Mouse (Mus musculus): ENCODE results near the gene Ror1. TPM values are rescaled to one million over a fixed set of nuclear protein-coding genes. Genes with fewer than 3 reads are reported as not detected.

Ror1 gene
- polyA plus RNA-seq, 1 experiment from 2014 or later, result 13.0 TPM

GRCm38 (mm10) chr4:100244701-100245100 is 149.1 kb downstream of the Ror1 start:
- 75% methylated on average over 6 of the region's 6 CpGs for WGBS
- ATAC-seq (ENCODE audit: insufficient number of reproducible peaks, insufficient read depth, low FRiP score, low read depth), result no peak
- no peak overlapping the region for H3K4me2 ChIP-seq (replicated peaks; ENCODE audit: low read depth, low read length)

GRCm38 (mm10) chr4:100247826-100248225 is 152.2 kb downstream of the Ror1 start:
- ATAC-seq (ENCODE audit: insufficient number of reproducible peaks, insufficient read depth, low FRiP score, low read depth), result no peak
- Histone ChIP-seq H3K9ac (replicated peaks; ENCODE audit: low read depth, low read length) (no peak overlapping the region), H3K4me3 (ENCODE audit: low read depth, low read length) (no peak overlapping the region), H3K27ac (ENCODE audit: low read length) (no peak overlapping the region), H3K27me3 (ENCODE audit: control insufficient read depth, insufficient read depth, low read length) (no peaks in the 10 kb centered on the region), H3K9me3 (ENCODE audit: control insufficient read depth, low read depth, low read length) (no peaks in the 10 kb centered on the region), H3K36me3 (ENCODE audit: control insufficient read depth, insufficient read depth, low read length) (no peaks in the 10 kb centered on the region), H3K4me2 (replicated peaks; ENCODE audit: low read depth, low read length) (no peak overlapping the region), H3K4me1 (ENCODE audit: control insufficient read depth, insufficient read depth, low read length) (peaks cover 3% of the 10 kb centered on the region; the same call in 1 of the 2 replicates)
- WGBS, result 52% methylated on average over 7 of the region's 7 CpGs

More at GRCm38 (mm10) chr4:100244701-100245100, 149.1 kb downstream of the Ror1 start:
- Histone ChIP-seq H3K27ac (ENCODE audit: low read length) (no peak overlapping the region), H3K9me3 (ENCODE audit: control insufficient read depth, low read depth, low read length) (no peaks in the 10 kb centered on the region), H3K27me3 (ENCODE audit: control insufficient read depth, insufficient read depth, low read length) (no peaks in the 10 kb centered on the region), H3K36me3 (ENCODE audit: control insufficient read depth, insufficient read depth, low read length) (no peaks in the 10 kb centered on the region), H3K9ac (replicated peaks; ENCODE audit: low read depth, low read length) (no peak overlapping the region), H3K4me1 (ENCODE audit: control insufficient read depth, insufficient read depth, low read length) (no peaks in the 10 kb centered on the region), H3K4me3 (ENCODE audit: low read depth, low read length) (no peak overlapping the region)

- Histone ChIP-seq H3K27ac (ENCODE audit: low read length) (no peak overlapping the region), H3K36me3 (ENCODE audit: control insufficient read depth, insufficient read depth, low read length) (no peaks in the 10 kb centered on the region), H3K27me3 (ENCODE audit: control insufficient read depth, insufficient read depth, low read length) (no peaks in the 10 kb centered on the region), H3K9me3 (ENCODE audit: control insufficient read depth, low read depth, low read length) (no peaks in the 10 kb centered on the region), H3K4me2 (replicated peaks; ENCODE audit: low read depth, low read length) (no peak overlapping the region), H3K9ac (replicated peaks; ENCODE audit: low read depth, low read length) (no peak overlapping the region), H3K4me1 (ENCODE audit: control insufficient read depth, insufficient read depth, low read length) (peaks cover 3% of the 10 kb centered on the region; the same call in 1 of the 2 replicates), H3K4me3 (ENCODE audit: low read depth, low read length) (no peak overlapping the region)
- ATAC-seq (ENCODE audit: insufficient number of reproducible peaks, insufficient read depth, low FRiP score, low read depth), result no peak
- WGBS, result 72% methylated on average over 2 of the region's 2 CpGs
Measured at GRCm38 (mm10) chr4:100248273-100248672, 152.7 kb downstream of the Ror1 start.

GRCm38 (mm10) chr4:100251270-100251669 is 155.7 kb downstream of the Ror1 start:
- 0 out of 2 replicates have a peak overlapping the region, but pooled peaks have one; percentile 2 for H3K27ac ChIP-seq (ENCODE audit: low read length)
- WGBS, result 38% methylated on average over 2 of the region's 2 CpGs

GRCm38 (mm10) chr4:100252050-100252449 is 156.5 kb downstream of the Ror1 start:
- Histone ChIP-seq H3K36me3 (ENCODE audit: control insufficient read depth, insufficient read depth, low read length) (no peaks in the 10 kb centered on the region), H3K4me2 (replicated peaks; ENCODE audit: low read depth, low read length) (no peak overlapping the region), H3K4me3 (ENCODE audit: low read depth, low read length) (no peak overlapping the region), H3K9ac (replicated peaks; ENCODE audit: low read depth, low read length) (no peak overlapping the region), H3K9me3 (ENCODE audit: control insufficient read depth, low read depth, low read length) (no peaks in the 10 kb centered on the region), H3K27ac (ENCODE audit: low read length) (no peak overlapping the region), H3K4me1 (ENCODE audit: control insufficient read depth, insufficient read depth, low read length) (peaks cover 3% of the 10 kb centered on the region; the same call in 1 of the 2 replicates), H3K27me3 (ENCODE audit: control insufficient read depth, insufficient read depth, low read length) (no peaks in the 10 kb centered on the region)
- no peak for ATAC-seq (ENCODE audit: insufficient number of reproducible peaks, insufficient read depth, low FRiP score, low read depth)
- 25% methylated on average over 1 of the region's 1 CpGs for WGBS

More at GRCm38 (mm10) chr4:100251270-100251669, 155.7 kb downstream of the Ror1 start:
- no peak overlapping the region for H3K4me3 ChIP-seq (ENCODE audit: low read depth, low read length)
- H3K4me1 ChIP-seq (ENCODE audit: control insufficient read depth, insufficient read depth, low read length), result peaks cover 3% of the 10 kb centered on the region; the same call in 1 of the 2 replicates
- ATAC-seq (ENCODE audit: insufficient number of reproducible peaks, insufficient read depth, low FRiP score, low read depth), result no peak
- H3K27me3 ChIP-seq (ENCODE audit: control insufficient read depth, insufficient read depth, low read length), result no peaks in the 10 kb centered on the region
- no peaks in the 10 kb centered on the region for H3K36me3 ChIP-seq (ENCODE audit: control insufficient read depth, insufficient read depth, low read length)
- no peaks in the 10 kb centered on the region for H3K9me3 ChIP-seq (ENCODE audit: control insufficient read depth, low read depth, low read length)
- no peak overlapping the region for H3K4me2 ChIP-seq (replicated peaks; ENCODE audit: low read depth, low read length)
- no peak overlapping the region for H3K9ac ChIP-seq (replicated peaks; ENCODE audit: low read depth, low read length)

GRCm38 (mm10) chr4:100252646-100253045 is 157.1 kb downstream of the Ror1 start:
- no peaks in the 10 kb centered on the region for H3K27me3 ChIP-seq (ENCODE audit: control insufficient read depth, insufficient read depth, low read length)
- peaks cover 3% of the 10 kb centered on the region; the same call in 1 of the 2 replicates for H3K4me1 ChIP-seq (ENCODE audit: control insufficient read depth, insufficient read depth, low read length)
- no peaks in the 10 kb centered on the region for H3K9me3 ChIP-seq (ENCODE audit: control insufficient read depth, low read depth, low read length)
- 75% methylated on average over 10 of the region's 10 CpGs for WGBS
- H3K36me3 ChIP-seq (ENCODE audit: control insufficient read depth, insufficient read depth, low read length), result no peaks in the 10 kb centered on the region
- no peak overlapping the region for H3K4me3 ChIP-seq (ENCODE audit: low read depth, low read length)
- no peak overlapping the region for H3K4me2 ChIP-seq (replicated peaks; ENCODE audit: low read depth, low read length)
- no peak overlapping the region for H3K9ac ChIP-seq (replicated peaks; ENCODE audit: low read depth, low read length)
- no peak overlapping the region for H3K27ac ChIP-seq (ENCODE audit: low read length)
- ATAC-seq (ENCODE audit: insufficient number of reproducible peaks, insufficient read depth, low FRiP score, low read depth), result no peak

- H3K27me3 ChIP-seq (ENCODE audit: control insufficient read depth, insufficient read depth, low read length), result no peaks in the 10 kb centered on the region
- no peak overlapping the region for H3K9ac ChIP-seq (replicated peaks; ENCODE audit: low read depth, low read length)
- WGBS, result 87% methylated on average over 9 of the region's 9 CpGs
- H3K27ac ChIP-seq (ENCODE audit: low read length), result no peak overlapping the region
- H3K9me3 ChIP-seq (ENCODE audit: control insufficient read depth, low read depth, low read length), result no peaks in the 10 kb centered on the region
- no peak overlapping the region for H3K4me3 ChIP-seq (ENCODE audit: low read depth, low read length)
- ATAC-seq (ENCODE audit: insufficient number of reproducible peaks, insufficient read depth, low FRiP score, low read depth), result no peak
- no peak overlapping the region for H3K4me2 ChIP-seq (replicated peaks; ENCODE audit: low read depth, low read length)
- peaks cover 3% of the 10 kb centered on the region; the same call in 1 of the 2 replicates for H3K4me1 ChIP-seq (ENCODE audit: control insufficient read depth, insufficient read depth, low read length)
- H3K36me3 ChIP-seq (ENCODE audit: control insufficient read depth, insufficient read depth, low read length), result no peaks in the 10 kb centered on the region
Measured at GRCm38 (mm10) chr4:100253401-100253800, 157.8 kb downstream of the Ror1 start.

GRCm38 (mm10) chr4:100253831-100254230 is 158.2 kb downstream of the Ror1 start:
- Histone ChIP-seq H3K36me3 (ENCODE audit: control insufficient read depth, insufficient read depth, low read length) (no peaks in the 10 kb centered on the region), H3K27ac (ENCODE audit: low read length) (no peak overlapping the region), H3K4me3 (ENCODE audit: low read depth, low read length) (no peak overlapping the region), H3K4me1 (ENCODE audit: control insufficient read depth, insufficient read depth, low read length) (peaks cover 3% of the 10 kb centered on the region; the same call in 1 of the 2 replicates), H3K27me3 (ENCODE audit: control insufficient read depth, insufficient read depth, low read length) (no peaks in the 10 kb centered on the region), H3K9me3 (ENCODE audit: control insufficient read depth, low read depth, low read length) (no peaks in the 10 kb centered on the region), H3K9ac (replicated peaks; ENCODE audit: low read depth, low read length) (no peak overlapping the region), H3K4me2 (replicated peaks; ENCODE audit: low read depth, low read length) (no peak overlapping the region)
- WGBS, result 72% methylated on average over 7 of the region's 7 CpGs
- ATAC-seq (ENCODE audit: insufficient number of reproducible peaks, insufficient read depth, low FRiP score, low read depth), result no peak

- Histone ChIP-seq H3K4me1 (ENCODE audit: control insufficient read depth, insufficient read depth, low read length) (no peaks in the 10 kb centered on the region), H3K4me2 (replicated peaks; ENCODE audit: low read depth, low read length) (no peak overlapping the region), H3K9me3 (ENCODE audit: control insufficient read depth, low read depth, low read length) (no peaks in the 10 kb centered on the region), H3K27ac (ENCODE audit: low read length) (no peak overlapping the region), H3K4me3 (ENCODE audit: low read depth, low read length) (no peak overlapping the region), H3K36me3 (ENCODE audit: control insufficient read depth, insufficient read depth, low read length) (no peaks in the 10 kb centered on the region), H3K27me3 (ENCODE audit: control insufficient read depth, insufficient read depth, low read length) (no peaks in the 10 kb centered on the region), H3K9ac (replicated peaks; ENCODE audit: low read depth, low read length) (no peak overlapping the region)
- WGBS, result 75% methylated on average over 5 of the region's 5 CpGs
- no peak for ATAC-seq (ENCODE audit: insufficient number of reproducible peaks, insufficient read depth, low FRiP score, low read depth)
Measured at GRCm38 (mm10) chr4:100258462-100258861, 162.9 kb downstream of the Ror1 start.

Data from stomach, embryonic 14.5 days (tissue).